Mouse (Mus musculus) testis, adult 2 months (tissue): Measurements from ENCODE around the gene Ifit1bl1.
"Not testable (repeated sequence)": the region's sequence is repeated elsewhere in the genome, so short reads cannot be mapped to it uniquely, and the experiment has no call there.

Experiments
- CTCF ChIP-seq: fragments of 200-500 bp; IDR thresholded peaks from 2 replicates; pipeline ENCODE4 v1.5.1; 2012; ENCODE audit warnings: low read depth, mild to moderate bottlenecking, inconsistent platforms, low read length, moderate library complexity; ENCODE audit not compliant: control insufficient read depth, insufficient read depth, insufficient replicate concordance
- POLR2A ChIP-seq: fragments of 200-500 bp; IDR thresholded peaks from 2 replicates; pipeline ENCODE4 v1.6.1; 2012; ENCODE audit warnings: low read depth, mild to moderate bottlenecking, inconsistent platforms, low read length, moderate library complexity; ENCODE audit not compliant: control insufficient read depth

GRCm38 (mm10) chr19:34601888-34602287 is at the start of gene Ifit1bl1:
- not testable (repeated sequence) for TF ChIP-seq POLR2A, CTCF
